Mouse (Mus musculus) kidney, adult 11 months (tissue): ENCODE measurements at regions not wholly inside any gene's neighbourhood (a gene's known extent, or its start where the extent isn't known, plus 50 kb on each side); places are given as distances from the start of the nearest gene placed in this dataset.
A peak's percentile ranks its signal among the peaks of the same experiment; 100 is the strongest.
"Not testable (repeated sequence)": the region's sequence is repeated elsewhere in the genome, so short reads cannot be mapped to it uniquely, and the experiment has no call there.

Source experiments
- DNase-seq: peaks from one replicate; pipeline ENCODE4 v3.0.0; 2022

GRCm38 (mm10) chr11:7705312-7705764, 491.6 kb upstream of the Igfbp3 start:
- no peak for DNase-seq

- no peak for DNase-seq
Measured at GRCm38 (mm10) chr11:7697591-7697990, 483.9 kb upstream of the Igfbp3 start.

- DNase-seq, result not testable (repeated sequence)
Measured at GRCm38 (mm10) chr11:7689701-7690100, 476.0 kb upstream of the Igfbp3 start.

GRCm38 (mm10) chr11:7672821-7673220, 459.1 kb upstream of the Igfbp3 start:
- no peak for DNase-seq

GRCm38 (mm10) chr11:7630637-7631036, 416.9 kb upstream of the Igfbp3 start:
- no peak for DNase-seq

- no peak for DNase-seq
Measured at GRCm38 (mm10) chr11:7625256-7625655, 411.5 kb upstream of the Igfbp3 start.

GRCm38 (mm10) chr11:7620320-7620719, 406.6 kb upstream of the Igfbp3 start:
- DNase-seq, result peak; percentile 12

- DNase-seq, result no peak
Measured at GRCm38 (mm10) chr11:7610752-7611151, 397.0 kb upstream of the Igfbp3 start.

- peak; percentile 47 for DNase-seq
Measured at GRCm38 (mm10) chr11:7609921-7610320, 396.2 kb upstream of the Igfbp3 start.

GRCm38 (mm10) chr11:7606652-7607051, 392.9 kb upstream of the Igfbp3 start:
- DNase-seq, result no peak

GRCm38 (mm10) chr11:7592010-7592409, 378.3 kb upstream of the Igfbp3 start:
- no peak for DNase-seq

GRCm38 (mm10) chr11:7583296-7583695, 369.6 kb upstream of the Igfbp3 start:
- DNase-seq, result no peak

GRCm38 (mm10) chr11:7568484-7568883, 354.8 kb upstream of the Igfbp3 start:
- no peak for DNase-seq

GRCm38 (mm10) chr11:7562029-7562428, 348.3 kb upstream of the Igfbp3 start:
- DNase-seq, result peak; percentile 20

- no peak for DNase-seq
Measured at GRCm38 (mm10) chr11:7561437-7561836, 347.7 kb upstream of the Igfbp3 start.

GRCm38 (mm10) chr11:7555613-7556274, 342.0 kb upstream of the Igfbp3 start:
- peak; percentile 14 for DNase-seq

GRCm38 (mm10) chr11:7552154-7552553, 338.4 kb upstream of the Igfbp3 start:
- DNase-seq, result no peak

GRCm38 (mm10) chr11:7547796-7548195, 334.1 kb upstream of the Igfbp3 start:
- DNase-seq, result no peak

GRCm38 (mm10) chr11:7545621-7546020, 331.9 kb upstream of the Igfbp3 start:
- no peak for DNase-seq

- no peak for DNase-seq
Measured at GRCm38 (mm10) chr11:7534590-7534989, 320.9 kb upstream of the Igfbp3 start.

GRCm38 (mm10) chr11:7533327-7533726, 319.6 kb upstream of the Igfbp3 start:
- DNase-seq, result no peak

GRCm38 (mm10) chr11:7531847-7532246, 318.1 kb upstream of the Igfbp3 start:
- DNase-seq, result no peak

GRCm38 (mm10) chr11:7530482-7531148, 316.9 kb upstream of the Igfbp3 start:
- DNase-seq, result no peak

GRCm38 (mm10) chr11:7519556-7519955, 305.8 kb upstream of the Igfbp3 start:
- no peak for DNase-seq

GRCm38 (mm10) chr11:7508861-7509260, 295.1 kb upstream of the Igfbp3 start:
- no peak for DNase-seq
